Mouse (Mus musculus) neural tube, embryonic 15.5 days (tissue): ENCODE measurements around the gene Cldn7. TPM values are rescaled to one million over a fixed set of nuclear protein-coding genes. Genes with fewer than 3 reads are reported as not detected.

Experiments
- microRNA counts: library from miRNA; unstranded; fragments of <30 nt; microRNA quantifications from one replicate; lab custom pipeline; 2016
- microRNA-seq: library from miRNA; unstranded; fragments of <30 nt; microRNA quantifications from one replicate; pipeline ENCODE4, GENCODE M21; 2017
- polyA plus RNA-seq: library from polyadenylated mRNA; unstranded; fragments of >200 nt; fragmentation: Nextera tagmentation; extraction: Ambion mirVana; gene quantifications from 2 replicates; pipeline ENCODE4 v1.2.1, GENCODE M21; 2015

The Cldn7 gene
- polyA plus RNA-seq, 1 experiment from 2014 or later, result 0.33 TPM

MicroRNAs encoded within 50 kb of the gene (microRNA counts, 519-probe panel; counts per million panel counts)
- not detected for microRNA mmu-miR-324-3p (lab: Ali Mortazavi, UCI)
- 2,896 counts per million, percentile 69 among the panel's probes with 10 or more counts for microRNA mmu-miR-324-5p (lab: Ali Mortazavi, UCI)

Small RNA genes within 50 kb of the gene (microRNA-seq; reads per million reads assigned to microRNA genes)
- not detected for gene Gm44349
- 2,016 reads per million, percentile 85 among the genes with 10 or more reads in this experiment for gene Mir324

Other genes with a start within 250 kb of the Cldn7 start
- 13.2 and 18.7 TPM in 2 replicates for gene Polr2a, start 206.1 kb upstream of the Cldn7 start, polyA plus RNA-seq
- 0.19 TPM in 1 of 2 replicates, not detected in the other for gene Slc35g3, start 202.8 kb upstream of the Cldn7 start, polyA plus RNA-seq
- 4.7 and 5.3 TPM in 2 replicates for gene Zbtb4, start 198.9 kb upstream of the Cldn7 start, polyA plus RNA-seq
- 2.1 and 3.0 TPM in 2 replicates for gene Chrnb1, start 168.8 kb upstream of the Cldn7 start, polyA plus RNA-seq
- gene Fgf11, start 162.9 kb upstream of the Cldn7 start, polyA plus RNA-seq, result 8.5 and 8.7 TPM in 2 replicates
- gene Tmem102, start 159.2 kb upstream of the Cldn7 start, polyA plus RNA-seq, result 1.1 and 4.2 TPM in 2 replicates
- gene Gm39566, start 149.5 kb upstream of the Cldn7 start, polyA plus RNA-seq, result not detected in 2 replicates
- gene Spem2, start 146.3 kb upstream of the Cldn7 start, polyA plus RNA-seq, result not detected in 2 replicates
- gene Spem1, start 142.6 kb upstream of the Cldn7 start, polyA plus RNA-seq, result 0.29 and 0.34 TPM in 2 replicates
- 19.4 and 21.4 TPM in 2 replicates for gene Nlgn2, start 127.0 kb upstream of the Cldn7 start, polyA plus RNA-seq
- 368 and 430 TPM in 2 replicates for gene Tmem256, start 126.3 kb upstream of the Cldn7 start, polyA plus RNA-seq
- gene Plscr3, start 118.4 kb upstream of the Cldn7 start, polyA plus RNA-seq, result 44.3 and 53.1 TPM in 2 replicates
- gene Tnk1, start 106.0 kb upstream of the Cldn7 start, polyA plus RNA-seq, result 0.19 and 1.9 TPM in 2 replicates
- not detected in 2 replicates for gene Tmem95, start 86.8 kb upstream of the Cldn7 start, polyA plus RNA-seq
- 2.1 and 3.2 TPM in 2 replicates for gene Kctd11, start 83.4 kb upstream of the Cldn7 start, polyA plus RNA-seq
- gene Acap1, start 69.2 kb upstream of the Cldn7 start, polyA plus RNA-seq, result 0.40 and 16.3 TPM in 2 replicates
- gene 2810408A11Rik, start 63.8 kb upstream of the Cldn7 start, polyA plus RNA-seq, result 6.3 and 6.5 TPM in 2 replicates
- gene Neurl4, start 63.7 kb upstream of the Cldn7 start, polyA plus RNA-seq, result 15.7 and 17.0 TPM in 2 replicates
- gene Gps2, start 50.9 kb upstream of the Cldn7 start, polyA plus RNA-seq, result 63.1 and 64.7 TPM in 2 replicates
- 1,034 and 1,270 TPM in 2 replicates for gene Eif5a, start 42.8 kb upstream of the Cldn7 start, polyA plus RNA-seq
- 5.0 and 6.3 TPM in 2 replicates for gene Ybx2, start 29.0 kb upstream of the Cldn7 start, polyA plus RNA-seq
- gene Slc2a4, start 16.6 kb upstream of the Cldn7 start, polyA plus RNA-seq, result 4.4 and 8.5 TPM in 2 replicates
- gene Ctdnep1, start 16.4 kb downstream of the Cldn7 start, polyA plus RNA-seq, result 23.6 and 27.2 TPM in 2 replicates
- gene Elp5, start 17.7 kb downstream of the Cldn7 start, polyA plus RNA-seq, result 159 and 167 TPM in 2 replicates
- 549 and 565 TPM in 2 replicates for gene Gabarap, start 26.4 kb downstream of the Cldn7 start, polyA plus RNA-seq
- gene Phf23, start 31.0 kb downstream of the Cldn7 start, polyA plus RNA-seq, result 53.5 and 57.8 TPM in 2 replicates
- gene Dvl2, start 35.8 kb downstream of the Cldn7 start, polyA plus RNA-seq, result 22.6 and 25.1 TPM in 2 replicates
- 61.7 and 65.7 TPM in 2 replicates for gene Acadvl, start 50.6 kb downstream of the Cldn7 start, polyA plus RNA-seq
- 20.1 and 24.7 TPM in 2 replicates for gene Dlg4, start 52.2 kb downstream of the Cldn7 start, polyA plus RNA-seq
- gene Asgr1, start 89.3 kb downstream of the Cldn7 start, polyA plus RNA-seq, result 1.7 and 2.1 TPM in 2 replicates
- 0.18 TPM in 1 of 2 replicates, not detected in the other for gene Asgr2, start 127.9 kb downstream of the Cldn7 start, polyA plus RNA-seq
- gene Mgl2, start 165.6 kb downstream of the Cldn7 start, polyA plus RNA-seq, result 0.38 and 0.55 TPM in 2 replicates
- gene Clec10a, start 191.4 kb downstream of the Cldn7 start, polyA plus RNA-seq, result 0.37 and 1.1 TPM in 2 replicates
- 6.3 and 7.3 TPM in 2 replicates for gene Slc16a11, start 248.0 kb downstream of the Cldn7 start, polyA plus RNA-seq